Mouse (Mus musculus) cortical plate, adult 2 months (tissue): Measurements from ENCODE around the gene Lman2. TPM values are rescaled to one million over a fixed set of nuclear protein-coding genes. Genes with fewer than 3 reads are reported as not detected.

Source experiments
- H3K27ac ChIP-seq: fragments of 200-500 bp; 2 replicates; pipeline ENCODE4 v1.5.1; 2012; ENCODE audit warnings: low read length, control low read depth, inconsistent platforms; ENCODE audit not compliant: insufficient read depth
- H3K4me1 ChIP-seq: fragments of 200-500 bp; 2 replicates; pipeline ENCODE4 v1.6.1; 2011; ENCODE audit warnings: low read length; ENCODE audit not compliant: control insufficient read depth, insufficient read depth
- H3K4me3 ChIP-seq: fragments of 200-500 bp; 2 replicates; pipeline ENCODE4 v1.5.1; 2011; ENCODE audit warnings: mild to moderate bottlenecking, low read length, control low read depth; ENCODE audit not compliant: insufficient read depth
- CTCF ChIP-seq: fragments of 200-500 bp; IDR thresholded peaks from 2 replicates; pipeline ENCODE4 v1.5.1; 2011; ENCODE audit warnings: mild to moderate bottlenecking, control low read depth, low read length; ENCODE audit not compliant: insufficient read depth; ENCODE audit errors: extremely low read depth
- POLR2A ChIP-seq: fragments of 200-500 bp; IDR thresholded peaks from 2 replicates; pipeline ENCODE4 v1.6.1; 2011; ENCODE audit warnings: mild to moderate bottlenecking, low read length, control low read depth; ENCODE audit not compliant: insufficient read depth; ENCODE audit errors: extremely low read depth
- polyA plus RNA-seq: library from polyadenylated mRNA; depleted of rRNA; stranded (reverse); fragments of >200 nt; gene quantifications from 2 replicates; pipeline ENCODE4 v1.2.3, GENCODE M21; 2012; rRNA removed

The Lman2 gene
- polyA plus RNA-seq, 1 experiment, result 57.0 TPM

- Histone ChIP-seq H3K4me3 (no peak overlapping the region), H3K27ac (no peak overlapping the region)
- no peak for TF ChIP-seq CTCF
- TF ChIP-seq POLR2A, result no peak
These were observed 44.2 kb downstream of the Lman2 start for GRCm38 (mm10) chr13:55318351-55318750.

DNA sequence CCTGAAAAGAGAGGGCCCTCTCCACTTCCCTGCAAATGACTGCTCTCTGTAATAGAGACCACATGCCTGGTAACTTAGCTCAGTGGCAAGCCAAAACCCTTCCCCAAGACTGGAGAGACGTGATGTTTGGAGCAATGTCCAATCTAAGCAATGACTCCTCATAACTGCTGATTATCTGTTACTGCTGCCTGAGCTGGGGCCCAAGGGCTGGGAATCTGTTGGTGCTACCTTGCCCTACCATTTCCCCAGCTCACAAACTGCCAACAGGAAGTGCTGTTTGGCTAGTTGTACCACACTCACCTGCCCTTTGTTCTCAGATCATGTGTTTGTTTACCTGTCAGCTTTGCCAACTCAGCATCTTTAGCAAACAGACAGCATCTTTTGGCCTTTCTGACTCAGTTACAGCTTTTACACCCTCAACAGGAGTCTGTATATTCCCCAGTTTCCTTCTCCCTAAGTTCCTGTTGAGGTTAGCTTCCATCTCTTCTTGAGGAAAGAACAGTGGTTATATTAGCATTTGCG is 47.6 kb downstream of the Lman2 start:
- no peak overlapping the region for H3K4me3 ChIP-seq
- TF ChIP-seq CTCF, result no peak
- no peak for TF ChIP-seq POLR2A
- H3K4me1 ChIP-seq, result no peaks in the 10 kb centered on the region
- no peak overlapping the region for H3K27ac ChIP-seq

More at GRCm38 (mm10) chr13:55318351-55318750, 44.2 kb downstream of the Lman2 start:
- peaks cover 6% of the 10 kb centered on the region; the same call in 1 of the 2 replicates for H3K4me1 ChIP-seq

DNA sequence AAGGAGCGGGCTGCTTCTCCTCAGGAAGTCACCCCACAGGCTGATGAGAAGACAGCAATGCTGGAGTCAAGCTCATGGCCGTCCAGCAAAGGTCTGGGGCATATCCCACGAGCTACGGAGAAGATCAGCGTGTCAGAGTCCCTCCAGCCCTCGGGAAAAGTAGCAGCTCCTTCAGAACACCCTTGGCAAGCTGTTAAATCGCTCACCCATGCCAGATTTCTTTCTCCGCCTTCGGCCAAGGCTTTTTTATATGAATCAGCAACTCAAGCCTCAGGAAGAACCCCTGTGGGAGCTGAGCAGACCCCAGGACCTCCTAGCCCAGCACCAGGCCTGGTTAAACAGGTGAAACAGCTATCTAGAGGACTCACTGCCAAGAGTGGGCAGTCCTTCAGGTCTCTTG is 49.5 kb downstream of the Lman2 start:
- Histone ChIP-seq H3K4me1 (no peaks in the 10 kb centered on the region), H3K4me3 (no peak overlapping the region), H3K27ac (no peak overlapping the region)
- TF ChIP-seq CTCF, result no peak
- TF ChIP-seq POLR2A, result no peak

- H3K4me1 ChIP-seq, result no peaks in the 10 kb centered on the region
- H3K4me3 ChIP-seq, result no peak overlapping the region
- TF ChIP-seq POLR2A, result no peak
- no peak for TF ChIP-seq CTCF
- no peak overlapping the region for H3K27ac ChIP-seq
These were observed 50.5 kb downstream of the Lman2 start for GRCm38 (mm10) chr13:55312028-55312630.

DNA sequence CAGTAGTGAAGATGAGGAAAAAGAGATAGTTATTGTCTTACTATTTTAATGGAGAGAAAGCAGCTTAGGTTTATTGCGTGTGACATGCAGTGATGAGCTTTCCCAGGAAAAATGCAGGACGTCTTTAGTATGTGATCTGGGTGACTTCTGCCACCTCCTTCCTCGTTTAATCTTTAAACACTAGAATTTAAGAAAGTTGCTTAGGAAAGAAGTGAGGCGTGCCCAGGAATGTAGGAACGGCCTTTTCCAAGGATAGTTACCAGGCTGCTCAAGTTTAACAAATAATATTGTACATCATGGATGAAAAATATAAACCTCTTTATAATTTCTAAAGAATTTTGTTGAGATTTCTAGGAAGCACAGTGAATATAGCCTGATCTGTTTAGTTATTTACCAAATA is 61.7 kb downstream of the Lman2 start:
- TF ChIP-seq POLR2A (no peak), CTCF (no peak)
- Histone ChIP-seq H3K4me1 (no peaks in the 10 kb centered on the region), H3K27ac (no peak overlapping the region), H3K4me3 (no peak overlapping the region)

DNA sequence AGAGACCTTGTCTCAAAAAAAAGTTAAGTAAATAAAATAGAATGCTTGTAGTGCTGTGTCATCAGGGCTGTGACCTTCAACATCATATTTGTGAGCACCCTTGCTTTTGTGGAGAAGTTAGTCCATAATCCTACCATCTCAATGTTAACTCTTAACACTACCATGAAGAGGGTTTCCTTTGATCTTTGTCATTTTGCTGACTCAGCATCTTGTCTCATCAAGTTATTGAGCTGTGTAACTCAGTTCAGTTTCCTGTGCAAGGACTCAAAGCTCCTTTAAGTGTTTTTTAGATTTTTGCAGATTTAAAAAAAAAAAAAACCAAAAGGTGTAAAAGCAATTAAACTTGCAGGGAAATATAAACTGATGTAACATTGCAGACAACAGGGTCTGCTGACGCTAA is 65.8 kb downstream of the Lman2 start:
- H3K4me3 ChIP-seq, result no peak overlapping the region
- no peak overlapping the region for H3K27ac ChIP-seq
- TF ChIP-seq POLR2A (no peak), CTCF (no peak)
- H3K4me1 ChIP-seq, result no peaks in the 10 kb centered on the region

Other genes starting within 250 kb of the Lman2 start
- gene Gm17617, start 229.2 kb downstream of the Lman2 start, polyA plus RNA-seq, result not detected in 2 replicates
- 0.08 and 0.10 TPM in 2 replicates for gene Fgfr4, start 210.1 kb downstream of the Lman2 start, polyA plus RNA-seq
- gene Nsd1, start 153.0 kb downstream of the Lman2 start, polyA plus RNA-seq, result 37.4 and 38.0 TPM in 2 replicates
- 168 and 177 TPM in 2 replicates for gene Prelid1, start 42.3 kb downstream of the Lman2 start, polyA plus RNA-seq
- gene Rab24, start 40.8 kb downstream of the Lman2 start, polyA plus RNA-seq, result 148 and 163 TPM in 2 replicates
- gene Mxd3, start 33.0 kb downstream of the Lman2 start, polyA plus RNA-seq, result 1.2 and 1.9 TPM in 2 replicates
- gene Rgs14, start 6.9 kb upstream of the Lman2 start, polyA plus RNA-seq, result 40.2 and 44.9 TPM in 2 replicates
- gene Slc34a1, start 35.4 kb upstream of the Lman2 start, polyA plus RNA-seq, result 0.21 and 0.30 TPM in 2 replicates
- 0.40 and 0.56 TPM in 2 replicates for gene Pfn3, start 52.4 kb upstream of the Lman2 start, polyA plus RNA-seq
- gene F12, start 64.0 kb upstream of the Lman2 start, polyA plus RNA-seq, result 0.63 and 1.0 TPM in 2 replicates
- gene Grk6, start 82.3 kb upstream of the Lman2 start, polyA plus RNA-seq, result 75.3 and 80.1 TPM in 2 replicates
- 68.1 and 73.5 TPM in 2 replicates for gene Prr7, start 101.5 kb upstream of the Lman2 start, polyA plus RNA-seq
- gene Dbn1, start 125.3 kb upstream of the Lman2 start, polyA plus RNA-seq, result 336 and 368 TPM in 2 replicates
- 168 and 171 TPM in 2 replicates for gene Pdlim7, start 150.9 kb upstream of the Lman2 start, polyA plus RNA-seq
- 15.6 and 16.8 TPM in 2 replicates for gene Dok3, start 166.5 kb upstream of the Lman2 start, polyA plus RNA-seq
- 81.1 and 87.4 TPM in 2 replicates for gene Ddx41, start 173.9 kb upstream of the Lman2 start, polyA plus RNA-seq
- 138 and 157 TPM in 2 replicates for gene Fam193b, start 208.3 kb upstream of the Lman2 start, polyA plus RNA-seq
- 111 and 125 TPM in 2 replicates for gene Tmed9, start 210.9 kb upstream of the Lman2 start, polyA plus RNA-seq
- gene B4galt7, start 237.1 kb upstream of the Lman2 start, polyA plus RNA-seq, result 30.8 and 31.1 TPM in 2 replicates